Mouse (Mus musculus) adrenal gland, postnatal 10 days (tissue): ENCODE results near the gene 4930512M02Rik. TPM values are rescaled to one million over a fixed set of nuclear protein-coding genes. Genes with fewer than 3 reads are reported as not detected.
A peak's percentile ranks its signal among the peaks of the same experiment; 100 is the strongest.
"Not testable (repeated sequence)": the region's sequence is repeated elsewhere in the genome, so short reads cannot be mapped to it uniquely, and the experiment has no call there.

Experiments used
- DNase-seq: peaks from one replicate; pipeline ENCODE4 v3.0.0; 2021; ENCODE audit warnings: mixed read lengths
- long read RNA-seq, 2 experiments: library from polyadenylated mRNA; stranded (forward); transcript quantifications; one replicate each; pipeline ENCODE4 v2.0.0; 2021
- total RNA-seq, 2 experiments: library from RNA; stranded (reverse); gene quantifications; 2 replicates each; pipeline ENCODE4 v1.2.3; 2021

The 4930512M02Rik gene
- total RNA-seq = not detected
- long read RNA-seq, experiment 1 = 0 reads
- long read RNA-seq, experiment 2 = 0 reads

DNA sequence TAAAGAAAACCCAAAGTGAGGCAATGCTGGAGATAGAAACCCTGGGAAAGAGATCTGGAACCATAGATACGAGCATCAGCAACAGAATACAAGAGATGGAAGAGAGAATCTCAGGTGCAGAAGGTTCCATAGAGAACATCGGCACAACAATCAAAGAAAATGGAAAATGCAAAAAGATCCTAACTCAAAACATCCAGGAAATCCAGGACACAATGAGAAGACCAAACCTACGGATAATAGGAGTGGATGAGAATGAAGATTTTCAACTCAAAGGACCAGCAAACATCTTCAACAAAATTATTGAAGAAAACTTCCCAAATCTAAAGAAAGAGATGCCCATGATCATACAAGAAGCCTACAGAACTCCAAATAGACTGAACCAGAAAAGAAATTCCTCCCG is at the start of gene 4930512M02Rik:
TSS of gene 4930512M02Rik (minus strand) at position 101 of the 400 bp plus-strand sequence.
- DNase-seq = not testable (repeated sequence)

DNA sequence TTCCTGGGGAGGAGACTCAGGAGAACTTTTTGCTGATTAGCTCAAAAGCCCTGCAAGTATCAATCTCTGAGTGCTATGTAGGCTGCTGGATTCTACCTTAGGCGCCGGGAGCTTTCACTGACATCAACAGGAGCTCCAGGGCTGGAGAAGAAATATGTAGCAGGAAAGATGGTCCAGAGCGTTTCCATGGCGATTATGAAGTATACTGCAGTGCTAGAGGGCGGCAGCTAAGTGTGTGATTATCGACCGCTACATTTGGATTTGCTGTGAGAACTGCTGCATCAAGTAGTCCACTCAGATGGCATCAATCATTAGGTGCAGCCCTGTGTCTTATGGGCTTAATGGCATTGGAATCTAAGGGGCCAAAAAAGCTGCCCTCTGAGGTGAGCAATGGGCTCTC is 49.5 kb upstream of the 4930512M02Rik start:
- no peak for DNase-seq

DNA sequence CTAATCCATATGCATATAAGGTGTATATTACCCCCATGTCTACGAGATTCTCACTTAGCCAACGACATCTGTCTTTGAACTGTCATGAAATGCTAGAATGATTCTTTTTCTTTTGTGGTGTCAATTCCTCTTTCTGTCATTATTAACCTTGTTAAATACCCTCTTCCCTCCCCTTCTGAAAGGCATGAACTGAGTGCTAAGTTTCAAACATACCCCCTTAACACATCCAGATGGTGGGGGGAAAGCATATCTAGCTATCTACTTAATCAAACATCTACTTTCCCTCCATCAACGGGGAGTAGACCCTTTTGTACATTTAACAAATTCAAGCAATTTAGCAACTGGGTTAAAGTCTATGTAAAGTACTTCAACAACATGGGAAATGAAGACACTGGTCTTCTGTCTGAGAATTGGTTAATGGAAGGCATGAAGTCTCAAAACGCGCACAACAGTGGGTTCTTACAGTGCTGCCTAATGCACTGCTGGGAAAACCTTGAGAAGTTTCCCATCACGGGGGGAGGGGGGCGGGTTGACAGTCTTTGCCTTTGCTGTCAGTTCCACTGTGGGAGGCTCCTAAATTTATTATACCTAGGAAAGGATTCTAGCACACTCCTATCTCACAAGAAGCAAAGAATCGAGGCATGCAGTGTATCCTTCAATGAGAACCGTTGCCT is 48.6 kb upstream of the 4930512M02Rik start:
- no peak for DNase-seq

GRCm38 (mm10) chr11:11675063-11675462 is 47.4 kb upstream of the 4930512M02Rik start:
- DNase-seq = no peak

DNA sequence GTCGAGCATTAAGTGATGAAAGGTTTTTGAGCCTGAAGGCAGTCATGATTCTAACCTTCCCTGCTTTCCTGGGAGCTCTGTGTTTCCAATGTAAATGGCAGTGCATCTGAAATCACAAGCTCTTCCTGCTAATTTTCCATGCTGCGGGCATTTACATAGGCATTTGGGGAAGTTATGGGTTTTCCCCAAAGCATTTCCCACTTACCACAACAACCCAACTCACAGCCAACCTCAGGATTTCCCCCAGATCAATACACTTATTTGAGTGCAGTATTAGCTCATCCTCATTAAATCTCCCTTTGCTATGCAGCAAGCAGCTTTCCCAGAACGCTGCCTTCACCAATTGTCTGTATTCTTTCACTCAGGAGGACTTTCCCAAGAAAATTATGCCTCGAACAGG is 45.3 kb upstream of the 4930512M02Rik start:
- DNase-seq = no peak

DNA sequence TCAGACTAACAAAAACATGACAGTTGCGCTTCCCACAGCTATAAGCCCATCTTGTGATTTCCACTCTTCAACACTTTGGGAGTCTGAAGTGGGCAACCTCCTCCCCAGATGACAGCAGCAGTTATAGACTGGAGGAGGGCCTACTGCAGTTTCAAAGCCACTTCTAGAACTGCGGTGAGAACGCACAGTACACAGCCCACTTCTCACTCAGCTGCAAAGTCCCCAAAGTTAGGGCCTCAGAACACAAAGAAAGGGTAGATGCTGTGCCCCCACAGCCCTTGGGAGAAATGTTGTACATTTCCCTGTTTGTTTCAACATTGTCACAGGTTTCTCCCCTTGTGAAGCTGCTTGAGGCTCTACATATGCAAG is 40.3 kb upstream of the 4930512M02Rik start:
- no peak for DNase-seq

DNA sequence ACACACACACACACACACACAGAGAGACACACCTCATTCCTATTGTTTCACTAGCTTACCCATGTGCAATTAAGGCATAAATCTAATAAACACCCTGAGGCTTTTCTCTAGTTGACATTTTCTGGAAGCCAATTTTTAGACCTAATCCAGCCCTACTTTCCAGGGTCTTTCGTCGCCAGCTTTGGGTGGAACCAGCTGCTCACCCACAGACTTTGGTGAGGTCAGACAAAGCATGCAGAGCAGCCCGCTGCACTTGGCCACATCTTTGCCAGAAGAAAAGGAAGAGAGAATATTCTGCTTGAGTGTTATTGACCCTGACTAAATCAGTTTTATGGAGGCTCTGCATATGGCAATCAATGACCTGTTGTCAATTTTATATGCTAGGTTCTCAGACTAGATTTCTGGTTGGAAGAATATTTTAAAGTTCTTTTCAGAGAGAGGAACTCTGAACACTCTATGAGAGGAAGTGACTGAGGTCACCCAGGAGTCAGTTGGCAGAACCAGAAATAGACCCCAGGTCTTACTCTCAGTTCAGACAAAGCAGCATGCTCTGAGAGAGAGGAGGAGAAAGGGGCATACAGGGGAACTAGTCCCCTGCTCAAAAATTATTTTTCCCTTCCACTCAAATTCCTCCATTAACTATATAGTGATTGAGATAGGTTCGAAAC is 39.8 kb upstream of the 4930512M02Rik start:
- DNase-seq = no peak

- no peak for DNase-seq
Observed at GRCm38 (mm10) chr11:11660651-11661050, 33.0 kb upstream of the 4930512M02Rik start.

GRCm38 (mm10) chr11:11658834-11659233 is 31.2 kb upstream of the 4930512M02Rik start:
- no peak for DNase-seq

DNA sequence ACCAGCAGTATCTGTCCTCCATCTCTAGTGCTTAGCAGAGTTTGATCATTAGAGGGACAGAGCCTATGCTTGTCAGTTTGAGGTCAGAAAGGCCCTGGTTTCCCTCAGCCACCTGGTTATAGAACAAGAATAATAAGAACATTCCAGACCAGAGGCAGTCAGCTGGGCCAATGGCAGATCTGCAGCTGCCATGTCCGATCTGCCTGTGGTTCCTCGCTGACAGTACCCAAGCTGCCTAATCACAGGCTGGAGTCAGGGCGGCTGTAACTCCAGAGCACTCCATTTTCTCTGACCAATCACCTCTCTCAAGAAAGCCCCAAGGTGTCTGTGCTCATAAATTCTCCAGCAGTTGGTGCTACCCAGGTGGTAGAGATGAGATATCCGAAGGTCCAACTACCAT is 30.0 kb upstream of the 4930512M02Rik start:
- no peak for DNase-seq

DNA sequence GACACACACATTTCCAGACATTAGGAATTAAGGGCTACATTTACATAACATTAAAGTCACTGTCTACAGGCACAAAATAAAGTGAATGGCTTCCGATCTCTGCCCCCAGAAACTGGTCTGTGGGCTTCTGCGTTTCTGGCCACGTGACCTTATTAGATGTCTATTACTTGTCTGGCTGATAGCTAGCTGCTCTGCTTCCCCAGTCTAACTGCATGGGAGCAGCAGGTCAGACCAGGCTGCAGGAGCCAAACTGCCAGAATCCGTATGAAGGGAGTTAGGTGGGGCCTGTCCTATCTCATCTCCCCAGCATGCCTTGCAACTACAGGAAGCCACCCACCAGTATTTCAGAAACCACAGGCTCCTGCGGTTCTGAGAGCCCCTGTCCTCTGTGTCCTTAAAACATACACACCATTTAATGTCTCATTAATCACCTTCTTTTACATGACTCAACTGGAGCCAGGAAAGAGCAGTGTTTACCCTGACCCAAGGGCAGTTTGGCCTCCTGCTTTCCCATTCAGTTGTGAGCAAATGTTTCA is 29.4 kb upstream of the 4930512M02Rik start:
- peak; percentile 3 for DNase-seq

- no peak for DNase-seq
Observed at GRCm38 (mm10) chr11:11656388-11656787, 28.8 kb upstream of the 4930512M02Rik start.

- no peak for DNase-seq
Observed at GRCm38 (mm10) chr11:11644303-11644702, 16.7 kb upstream of the 4930512M02Rik start.

DNA sequence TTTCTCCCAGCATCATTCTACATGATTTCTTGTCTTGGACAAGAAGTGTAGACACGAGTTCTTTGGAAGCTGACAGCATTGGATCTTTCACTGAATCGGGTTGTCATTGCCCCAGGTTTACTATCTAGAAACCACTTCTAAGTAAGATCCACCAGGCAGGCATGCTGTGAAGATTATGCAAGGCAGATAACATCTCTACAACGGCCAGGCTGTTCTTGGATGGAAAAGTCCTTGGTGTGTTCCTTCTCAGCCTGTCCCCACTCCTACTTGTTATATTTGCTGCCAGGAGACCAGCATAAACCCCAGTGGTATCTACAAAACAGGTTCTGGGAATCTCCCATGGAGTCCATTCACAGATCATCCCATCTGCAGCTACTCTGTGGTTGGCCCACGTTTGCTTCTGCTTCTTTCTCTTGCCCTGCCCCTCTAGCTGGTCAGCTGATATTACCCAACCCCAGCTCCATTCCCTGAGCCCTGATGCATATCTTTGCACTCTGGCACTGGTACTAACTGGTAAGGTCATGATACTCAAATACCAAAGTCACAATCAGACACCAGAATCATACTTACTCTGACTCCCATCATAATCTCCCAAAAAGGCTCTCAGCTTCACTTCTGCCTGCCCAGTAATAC is 3.4 kb downstream of the 4930512M02Rik start:
- no peak for DNase-seq

- no peak for DNase-seq
Observed at GRCm38 (mm10) chr11:11609243-11609642, 18.4 kb downstream of the 4930512M02Rik start.

GRCm38 (mm10) chr11:11587327-11587726 is 40.3 kb downstream of the 4930512M02Rik start:
- no peak for DNase-seq

DNA sequence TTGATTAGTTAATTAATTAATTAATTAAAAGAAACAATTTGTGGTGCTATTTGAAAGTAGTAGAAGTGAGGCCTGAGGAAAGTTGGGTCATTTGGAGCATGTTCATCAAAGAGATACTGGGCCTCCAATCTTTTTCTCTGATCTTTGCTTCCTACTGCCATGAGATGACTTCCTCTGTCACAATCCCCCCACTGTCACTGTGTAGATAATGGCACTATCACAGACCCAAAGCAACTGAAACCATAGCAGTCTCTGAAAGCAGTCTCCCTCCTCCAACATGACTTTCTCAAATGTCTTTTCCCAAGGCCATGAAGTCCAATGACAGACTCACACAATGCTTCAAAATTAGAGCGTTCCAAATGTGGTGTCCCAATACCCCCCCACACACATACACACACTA is 41.2 kb downstream of the 4930512M02Rik start:
- DNase-seq = no peak

DNA sequence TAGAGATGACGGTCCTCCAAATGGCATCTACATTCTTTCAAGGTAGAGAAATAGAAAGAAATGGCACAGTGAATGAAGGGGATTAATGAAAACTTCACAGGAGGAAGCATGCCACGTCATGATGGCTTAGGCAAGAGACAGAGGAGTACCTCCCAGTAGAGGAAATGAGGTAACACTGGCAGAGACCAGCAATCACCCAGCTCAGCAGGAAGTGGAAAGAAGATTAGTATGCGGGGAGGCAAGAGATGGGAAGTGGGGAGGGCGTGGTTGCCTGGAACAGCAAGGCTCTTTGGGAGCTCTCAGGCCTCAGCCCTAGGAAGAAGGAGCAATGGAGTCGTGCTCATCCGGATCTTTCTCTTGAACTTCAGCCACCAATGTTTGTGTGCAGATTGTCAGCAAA is 53.9 kb downstream of the 4930512M02Rik start:
- DNase-seq = no peak

- DNase-seq = no peak
Observed at GRCm38 (mm10) chr11:11570747-11571146, 56.9 kb downstream of the 4930512M02Rik start.

DNA sequence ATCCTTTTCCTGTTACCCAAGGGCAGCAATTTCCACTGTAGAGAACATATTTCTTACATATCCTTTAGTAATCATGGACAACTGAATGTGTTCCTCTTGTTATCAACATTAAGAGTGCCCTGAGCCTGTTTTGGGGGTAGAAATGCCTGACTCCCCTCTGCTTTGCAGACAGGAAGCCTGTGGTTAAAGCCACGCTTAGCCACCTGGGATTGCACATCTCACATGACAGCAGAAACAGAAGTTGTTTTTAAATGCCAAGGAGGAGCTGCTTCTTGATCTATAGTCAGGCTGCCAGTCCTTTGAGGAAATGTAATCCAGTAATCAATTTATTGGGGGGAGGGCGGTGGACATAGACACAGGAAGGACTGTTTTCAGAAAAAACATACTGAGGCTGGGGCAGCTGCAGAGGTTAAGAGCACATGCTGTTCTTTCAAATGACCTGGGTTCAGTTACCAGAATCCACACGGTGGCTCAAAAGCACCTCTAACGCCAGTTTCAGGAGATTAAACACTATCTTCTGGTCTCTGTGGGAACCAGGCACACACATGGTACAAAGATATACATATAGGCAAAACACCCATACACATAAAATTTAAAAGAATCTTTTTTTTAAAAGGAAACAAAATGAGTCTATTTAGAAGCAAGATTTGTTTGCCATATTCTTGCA is 58.0 kb downstream of the 4930512M02Rik start:
- no peak for DNase-seq

GRCm38 (mm10) chr11:11568033-11568432 is 59.6 kb downstream of the 4930512M02Rik start:
- no peak for DNase-seq

GRCm38 (mm10) chr11:11565146-11565820 is 62.4 kb downstream of the 4930512M02Rik start:
- DNase-seq = no peak
